Mouse (Mus musculus) liver, embryonic 16.5 days (tissue): ENCODE results near the gene Apobec1. TPM values are rescaled to one million over a fixed set of nuclear protein-coding genes. Genes with fewer than 3 reads are reported as not detected.
"Not testable (repeated sequence)": the region's sequence is repeated elsewhere in the genome, so short reads cannot be mapped to it uniquely, and the experiment has no call there.

Source experiments
- ATAC-seq: fragments of 200-750 bp; cut with Nextera tagmentation; 2 replicates; pipeline ENCODE4 v1.8.0; 2017; ENCODE audit warnings: low read depth, mild to moderate bottlenecking, moderate number of reproducible peaks, moderate library complexity
- H3K27ac ChIP-seq: fragments of 300-500 bp; sonication (generic); 2 replicates; pipeline ENCODE4 v1.5.1; 2014; ENCODE audit warnings: mild to moderate bottlenecking, low read length
- H3K27me3 ChIP-seq: fragments of 300-500 bp; sonication (generic); 2 replicates; pipeline ENCODE4 v1.6.1; 2014; ENCODE audit warnings: low read depth, low read length, mixed read lengths; ENCODE audit not compliant: control insufficient read depth, insufficient read depth
- H3K36me3 ChIP-seq: fragments of 300-500 bp; sonication (generic); 2 replicates; pipeline ENCODE4 v1.6.1; 2014; ENCODE audit warnings: mild to moderate bottlenecking; ENCODE audit not compliant: control insufficient read depth, insufficient read depth
- H3K4me1 ChIP-seq: fragments of 300-500 bp; sonication (generic); 2 replicates; pipeline ENCODE4 v1.6.1; 2014; ENCODE audit warnings: low read depth, low read length, mixed read lengths; ENCODE audit not compliant: control insufficient read depth
- H3K4me2 ChIP-seq: fragments of 300-500 bp; sonication (generic); 2 replicates; pipeline ENCODE4 v1.6.1; 2014; ENCODE audit warnings: low read depth, low read length, mixed read lengths
- H3K4me3 ChIP-seq: fragments of 300-500 bp; sonication (generic); 2 replicates; pipeline ENCODE4 v1.5.1; 2014; ENCODE audit warnings: low read depth, mild to moderate bottlenecking, low read length
- H3K9ac ChIP-seq: fragments of 300-500 bp; sonication (generic); 2 replicates; pipeline ENCODE4 v1.6.1; 2014; ENCODE audit warnings: low read depth, low read length
- H3K9me3 ChIP-seq: fragments of 300-500 bp; sonication (generic); replicated peaks from 2 replicates; pipeline ENCODE4 v1.6.1; 2016; ENCODE audit warnings: low read length; ENCODE audit not compliant: control insufficient read depth
- WGBS: fragments of 180-500 bp; shearing (Covaris S2); extraction: QIAGEN DNeasy Blood & Tissue Kit; methylation state at CpG from one replicate; pipeline ENCODE4 v1.1.7; 2014; ENCODE audit not compliant: insufficient replicate concordance; 5-methylcytosine and 5-hydroxymethylcytosine counted together
- polyA plus RNA-seq: library from polyadenylated mRNA; unstranded; fragments of >200 nt; fragmentation: Nextera tagmentation; extraction: Ambion mirVana; gene quantifications from 2 replicates; pipeline ENCODE4 v1.2.1, GENCODE M21; 2015

Apobec1 gene
- polyA plus RNA-seq, 1 experiment from 2014 or later = 6.2 TPM

- WGBS = 54% methylated on average over 1 of the region's 1 CpGs
These were observed 27.2 kb downstream of the Apobec1 start for GRCm38 (mm10) chr6:122575037-122575436.

GRCm38 (mm10) chr6:122571617-122571959, 30.7 kb downstream of the Apobec1 start:
- Histone ChIP-seq H3K4me2 (no peak overlapping the region), H3K4me3 (no peak overlapping the region), H3K27me3 (no peaks in the 10 kb centered on the region), H3K36me3 (no peaks in the 10 kb centered on the region), H3K27ac (no peak overlapping the region), H3K9me3 (no peaks in the 10 kb centered on the region), H3K9ac (no peak overlapping the region), H3K4me1 (0 out of 2 replicates have a peak, but pooled peaks cover 2% of the 10 kb centered on the region)
- WGBS = 20% methylated on average over 3 of the region's 3 CpGs
- no peak for ATAC-seq

More at GRCm38 (mm10) chr6:122575037-122575436, 27.2 kb downstream of the Apobec1 start:
- H3K4me2 ChIP-seq, H3K27me3 ChIP-seq, H3K27ac ChIP-seq, H3K4me3 ChIP-seq, H3K9ac ChIP-seq, ATAC-seq, H3K36me3 ChIP-seq, H3K4me1 ChIP-seq, H3K9me3 ChIP-seq: not testable (repeated sequence)

GRCm38 (mm10) chr6:122570695-122571616, 31.3 kb downstream of the Apobec1 start:
- Histone ChIP-seq H3K27me3 (no peaks in the 10 kb centered on the region), H3K4me3 (no peak overlapping the region), H3K4me1 (0 out of 2 replicates have a peak, but pooled peaks cover 2% of the 10 kb centered on the region), H3K36me3 (no peaks in the 10 kb centered on the region), H3K9me3 (no peaks in the 10 kb centered on the region), H3K9ac (no peak overlapping the region), H3K27ac (peak overlapping the region; percentile 36), H3K4me2 (no peak overlapping the region)
- peak; percentile 58 for ATAC-seq
- WGBS = 18% methylated on average over 8 of the region's 8 CpGs

DNA sequence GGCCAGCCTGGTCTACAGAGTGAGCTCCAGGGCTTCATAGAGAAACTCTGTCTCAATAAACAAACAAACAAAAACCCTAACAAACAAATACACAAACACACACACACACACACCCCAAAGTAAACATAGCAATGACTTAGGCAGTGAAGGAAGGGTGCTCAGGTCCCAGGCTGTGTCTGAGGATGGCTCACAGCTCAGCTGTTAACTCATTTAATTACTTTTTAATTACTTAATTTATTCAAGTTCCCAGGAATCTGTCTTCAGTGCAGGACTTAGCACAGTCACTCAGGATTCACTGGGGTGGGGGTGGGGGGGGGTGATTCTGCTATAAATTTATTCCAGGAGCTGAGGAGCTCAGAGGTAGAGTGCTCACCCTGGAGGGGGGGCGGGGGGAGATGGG, 32.5 kb downstream of the Apobec1 start:
- no peak for ATAC-seq
- Histone ChIP-seq H3K4me2 (no peak overlapping the region), H3K27ac (no peak overlapping the region), H3K4me1 (0 out of 2 replicates have a peak, but pooled peaks cover 2% of the 10 kb centered on the region), H3K9ac (no peak overlapping the region), H3K9me3 (no peaks in the 10 kb centered on the region), H3K27me3 (no peaks in the 10 kb centered on the region), H3K4me3 (no peak overlapping the region), H3K36me3 (no peaks in the 10 kb centered on the region)
- 57% methylated on average over 1 of the region's 1 CpGs for WGBS

- Histone ChIP-seq H3K27me3 (no peaks in the 10 kb centered on the region), H3K27ac (no peak overlapping the region), H3K9me3 (no peaks in the 10 kb centered on the region), H3K4me1 (0 out of 2 replicates have a peak, but pooled peaks cover 2% of the 10 kb centered on the region), H3K4me2 (no peak overlapping the region), H3K36me3 (no peaks in the 10 kb centered on the region), H3K4me3 (no peak overlapping the region), H3K9ac (no peak overlapping the region)
- 58% methylated on average over 5 of the region's 5 CpGs for WGBS
- no peak for ATAC-seq
These were observed 33.1 kb downstream of the Apobec1 start for GRCm38 (mm10) chr6:122569113-122569512.

DNA sequence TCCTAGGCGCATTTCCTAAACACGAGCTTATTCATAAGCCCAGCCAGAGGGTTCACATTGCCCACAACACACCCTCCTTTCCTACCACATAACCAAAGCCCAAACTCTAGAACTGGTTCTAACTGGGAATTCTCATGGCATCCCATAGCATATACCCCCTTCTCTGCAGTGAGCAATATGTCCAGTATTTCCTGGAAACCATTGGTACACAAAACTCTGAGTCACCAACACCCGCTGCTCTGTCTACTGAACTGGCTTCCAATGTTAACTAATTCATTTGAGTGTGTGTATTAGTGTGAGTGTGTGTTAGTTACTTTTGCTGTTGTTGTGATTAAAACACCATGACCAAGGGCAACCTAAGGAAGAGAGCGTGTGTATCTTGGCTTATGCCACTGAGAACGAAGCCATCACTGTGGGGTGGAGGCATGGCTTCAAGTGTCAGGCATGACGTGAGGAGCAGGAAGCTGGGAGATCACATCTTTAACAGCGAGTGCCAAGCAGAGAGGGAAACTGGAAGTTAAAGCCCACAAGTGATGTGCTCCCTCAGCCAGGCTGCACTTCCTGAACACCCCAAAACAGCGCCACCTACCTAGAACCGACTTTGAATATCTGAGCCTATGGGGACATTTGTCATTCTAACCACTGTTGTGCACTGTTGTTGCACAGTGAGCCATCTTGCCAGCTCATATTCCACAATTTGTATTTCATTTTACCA, 37.0 kb downstream of the Apobec1 start:
- WGBS = 57% methylated on average over 9 of the region's 9 CpGs

GRCm38 (mm10) chr6:122562463-122562862, 39.8 kb downstream of the Apobec1 start:
- Histone ChIP-seq H3K4me1 (no peaks in the 10 kb centered on the region), H3K36me3 (no peaks in the 10 kb centered on the region), H3K27ac (no peak overlapping the region), H3K4me3 (no peak overlapping the region), H3K27me3 (0 out of 2 replicates have a peak, but pooled peaks cover 3% of the 10 kb centered on the region), H3K9ac (no peak overlapping the region), H3K9me3 (no peaks in the 10 kb centered on the region), H3K4me2 (no peak overlapping the region)
- no peak for ATAC-seq
- 3% methylated on average over 6 of the region's 6 CpGs for WGBS

More for the DNA sequence above, 37.0 kb downstream of the Apobec1 start:
- Histone ChIP-seq H3K9me3 (no peaks in the 10 kb centered on the region), H3K4me3 (no peak overlapping the region), H3K27me3 (0 out of 2 replicates have a peak, but pooled peaks cover 3% of the 10 kb centered on the region), H3K27ac (no peak overlapping the region), H3K36me3 (no peaks in the 10 kb centered on the region), H3K4me2 (no peak overlapping the region), H3K4me1 (no peaks in the 10 kb centered on the region), H3K9ac (no peak overlapping the region)
- ATAC-seq = no peak

GRCm38 (mm10) chr6:122561005-122561404, 41.2 kb downstream of the Apobec1 start:
- H3K4me2 ChIP-seq = no peak overlapping the region
- 78% methylated on average over 20 of the region's 20 CpGs for WGBS
- H3K36me3 ChIP-seq = no peaks in the 10 kb centered on the region
- no peak overlapping the region for H3K9ac ChIP-seq
- no peaks in the 10 kb centered on the region for H3K9me3 ChIP-seq
- H3K4me1 ChIP-seq = no peaks in the 10 kb centered on the region
- no peak for ATAC-seq
- no peak overlapping the region for H3K27ac ChIP-seq
- 0 out of 2 replicates have a peak, but pooled peaks cover 3% of the 10 kb centered on the region for H3K27me3 ChIP-seq
- H3K4me3 ChIP-seq = no peak overlapping the region
